12 mouse cellular contexts compared by ENCODE assay signal in genomic region chr11:33962688-33963407, GRCm38 (mm10). TPM values are rescaled to one million over a fixed set of nuclear protein-coding genes. Genes with fewer than 3 reads are reported as not detected.
A peak's percentile ranks its signal among the peaks of the same experiment; 100 is the strongest.
DNase-seq lines count a peak whose midpoint lies in the region; ATAC-seq and TF ChIP-seq lines count a peak whose summit lies in the region.
"Had no signal": no experiment of that assay in that cellular context is flagged by ENCODE, and none has a peak within 500 bp of the region (broad histone marks: within the 10 kb centered on the region; RNA-seq: fewer than 3 reads in every experiment).

TSS of gene Kcnmb1 (plus strand) at chr11:33963013.

- WGBS in forebrain, embryonic 15.5 days = 55% methylated on average over 6 of the region's 6 CpGs
- 63% methylated on average over 6 of the region's 6 CpGs for WGBS in forebrain, embryonic 10.5 days
- WGBS in intestine, embryonic 16.5 days = 26% methylated on average over 6 of the region's 6 CpGs
- WGBS in lung, postnatal 0 days = 25% methylated on average over 6 of the region's 6 CpGs

- H3K36me3 ChIP-seq in forebrain, embryonic 15.5 days = no peaks in the 10 kb centered on the region
- H3K36me3 ChIP-seq in forebrain, embryonic 10.5 days (replicated peaks) = no peaks in the 10 kb centered on the region
- H3K36me3 ChIP-seq in intestine, embryonic 16.5 days (ENCODE audit: control insufficient read depth, insufficient read depth, low read length) = no peaks in the 10 kb centered on the region
- H3K36me3 ChIP-seq in lung, postnatal 0 days (ENCODE audit: insufficient read depth, low read length) = no peaks in the 10 kb centered on the region
- H3K36me3 ChIP-seq: hindbrain, embryonic 15.5 days; neural tube, embryonic 13.5 days had no signal

- no peaks in the 10 kb centered on the region for H3K9me3 ChIP-seq in forebrain, embryonic 15.5 days
- no peaks in the 10 kb centered on the region for H3K9me3 ChIP-seq in forebrain, embryonic 10.5 days
- H3K9me3 ChIP-seq in intestine, embryonic 16.5 days (ENCODE audit: control insufficient read depth, low read length) = no peaks in the 10 kb centered on the region
- no peaks in the 10 kb centered on the region for H3K9me3 ChIP-seq in lung, postnatal 0 days (ENCODE audit: low read length)
- H3K9me3 ChIP-seq: hindbrain, embryonic 15.5 days; neural tube, embryonic 13.5 days had no signal

- H3K4me2 ChIP-seq in forebrain, embryonic 15.5 days (replicated peaks) = no peak within 1 kb of the TSS
- no peak within 1 kb of the TSS for H3K4me2 ChIP-seq in intestine, embryonic 16.5 days (ENCODE audit: low read depth, low read length)
- no peak within 1 kb of the TSS for H3K4me2 ChIP-seq in lung, postnatal 0 days (replicated peaks; ENCODE audit: low read depth, low read length)
- H3K4me2 ChIP-seq: hindbrain, embryonic 15.5 days; neural tube, embryonic 13.5 days had no signal

- no peak within 1 kb of the TSS for H3K27ac ChIP-seq in forebrain, embryonic 15.5 days (replicated peaks)
- no peak within 1 kb of the TSS for H3K27ac ChIP-seq in forebrain, embryonic 10.5 days
- H3K27ac ChIP-seq in intestine, embryonic 16.5 days (ENCODE audit: low read length) = peak within 1 kb of the TSS; percentile 79
- no peak within 1 kb of the TSS for H3K27ac ChIP-seq in lung, postnatal 0 days (ENCODE audit: low read length)
- H3K27ac ChIP-seq: hindbrain, embryonic 15.5 days; neural tube, embryonic 13.5 days had no signal

- no peaks in the 10 kb centered on the region for H3K4me1 ChIP-seq in forebrain, embryonic 15.5 days
- peaks cover 10% of the 10 kb centered on the region; the same call in 1 of the 2 replicates for H3K4me1 ChIP-seq in forebrain, embryonic 10.5 days
- 0 out of 2 replicates have a peak, but pooled peaks cover 3% of the 10 kb centered on the region for H3K4me1 ChIP-seq in intestine, embryonic 16.5 days (ENCODE audit: control insufficient read depth, insufficient read depth, low read length)
- no peaks in the 10 kb centered on the region for H3K4me1 ChIP-seq in lung, postnatal 0 days (ENCODE audit: insufficient read depth, low read depth, low read length)
- H3K4me1 ChIP-seq: hindbrain, embryonic 15.5 days had no signal

- TF ChIP-seq EP300 in lung, postnatal 0 days (IDR thresholded peaks at IDR 0.05) = no peak

- no peaks in the 10 kb centered on the region for H3K27me3 ChIP-seq in forebrain, embryonic 15.5 days
- H3K27me3 ChIP-seq in forebrain, embryonic 10.5 days (ENCODE audit: poor library complexity, severe bottlenecking) = no peaks in the 10 kb centered on the region
- no peaks in the 10 kb centered on the region for H3K27me3 ChIP-seq in intestine, embryonic 16.5 days (replicated peaks; ENCODE audit: control insufficient read depth, insufficient read depth, low read length)
- H3K27me3 ChIP-seq in lung, postnatal 0 days (replicated peaks; ENCODE audit: insufficient read depth, low read length) = no peaks in the 10 kb centered on the region
- H3K27me3 ChIP-seq: hindbrain, embryonic 15.5 days; neural tube, embryonic 13.5 days had no signal

- DNase-seq in forebrain, embryonic 10.5 days (ENCODE audit: extremely low spot score, low spot score) = no peak
- DNase-seq in embryo, embryonic 9.5 days (ENCODE audit: extremely low spot score) = peak; percentile 25
- peak; percentile 65 for DNase-seq in lung, postnatal 0 days (ENCODE audit: low spot score)
- no peak for DNase-seq in right cerebral cortex, adult 2 months (ENCODE audit: low spot score in 2 of 2)
- DNase-seq in adrenal gland, adult 2 months = no peak
- no peak for DNase-seq in right cerebral cortex, postnatal 10 days (ENCODE audit: low spot score in 2 of 2)
- DNase-seq: cerebellum, postnatal 36 days had no signal

- no peak for TF ChIP-seq CTCF in lung, postnatal 0 days (IDR thresholded peaks at IDR 0.05)

- no peak within 1 kb of the TSS for H3K4me3 ChIP-seq in forebrain, embryonic 15.5 days
- H3K4me3 ChIP-seq in forebrain, embryonic 10.5 days = no peak within 1 kb of the TSS
- H3K4me3 ChIP-seq in intestine, embryonic 16.5 days (ENCODE audit: low read length) = no peak within 1 kb of the TSS
- H3K4me3 ChIP-seq in lung, postnatal 0 days (ENCODE audit: low read depth, low read length) = no peak within 1 kb of the TSS
- H3K4me3 ChIP-seq: hindbrain, embryonic 15.5 days; neural tube, embryonic 13.5 days had no signal

- peak; percentile 51 for ATAC-seq in forebrain, embryonic 15.5 days (replicated peaks)
- peak; percentile 89 for ATAC-seq in intestine, embryonic 16.5 days
- peak; percentile 85 for ATAC-seq in lung, postnatal 0 days

- no peak within 1 kb of the TSS for H3K9ac ChIP-seq in forebrain, embryonic 15.5 days (replicated peaks)
- no peak within 1 kb of the TSS for H3K9ac ChIP-seq in intestine, embryonic 16.5 days (ENCODE audit: low read depth, low read length)
- H3K9ac ChIP-seq in lung, postnatal 0 days (replicated peaks; ENCODE audit: low read depth) = no peak within 1 kb of the TSS
- H3K9ac ChIP-seq: hindbrain, embryonic 15.5 days; neural tube, embryonic 13.5 days had no signal

RNA-seq across cellular contexts. Expression of gene Kcnmb1, which starts in this region (rescaled TPM):
- polyA plus RNA-seq in forebrain, embryonic 15.5 days (2015; fragmentation: Nextera tagmentation; extraction: Ambion mirVana) = 0.11 and 0.15 TPM in 2 replicates
- polyA plus RNA-seq in forebrain, embryonic 10.5 days (2016; fragmentation: Nextera tagmentation; extraction: Ambion mirVana) = 0.04 and 0.09 TPM in 2 replicates
- polyA plus RNA-seq in intestine, embryonic 16.5 days (2015; fragmentation: Nextera tagmentation; extraction: Ambion mirVana) = 1.9 and 2.1 TPM in 2 replicates
- 0.66 and 0.74 TPM in 2 replicates for polyA plus RNA-seq in lung, postnatal 0 days (2015; fragmentation: Nextera tagmentation; extraction: Ambion mirVana)
- total RNA-seq in adrenal gland, adult 2 months (2021) = under 1 TPM; 0.12 to 0.21 TPM
- polyA plus RNA-seq in adrenal gland, adult 2 months (2012; rRNA removed) = 0.17 and 0.27 TPM in 2 replicates
- total RNA-seq: liver, adult 2 months had no signal

Comparison
In these comparisons a context has a peak if more than half of its experiments do, and no peak if none do; other contexts are left out.
1. Peak in ATAC-seq in forebrain, embryonic 15.5 days; RNA of the gene not detected or under 1 TPM.
2. Peak in DNase-seq and ATAC-seq in lung, postnatal 0 days; RNA of the gene not detected or under 1 TPM.